Mouse (Mus musculus) stomach, postnatal 0 days (tissue): ENCODE results near the gene Dnah2.

ENCODE experiments used
- CTCF ChIP-seq: IDR thresholded peaks from 2 replicates; pipeline ENCODE4 v1.5.1; 2016; ENCODE audit warnings: antibody characterized with exemption, low read depth, mild to moderate bottlenecking, moderate library complexity
- EP300 ChIP-seq: optimal IDR thresholded peaks from 2 replicates; pipeline ENCODE3; 2016; ENCODE audit warnings: antibody characterized with exemption

DNA sequence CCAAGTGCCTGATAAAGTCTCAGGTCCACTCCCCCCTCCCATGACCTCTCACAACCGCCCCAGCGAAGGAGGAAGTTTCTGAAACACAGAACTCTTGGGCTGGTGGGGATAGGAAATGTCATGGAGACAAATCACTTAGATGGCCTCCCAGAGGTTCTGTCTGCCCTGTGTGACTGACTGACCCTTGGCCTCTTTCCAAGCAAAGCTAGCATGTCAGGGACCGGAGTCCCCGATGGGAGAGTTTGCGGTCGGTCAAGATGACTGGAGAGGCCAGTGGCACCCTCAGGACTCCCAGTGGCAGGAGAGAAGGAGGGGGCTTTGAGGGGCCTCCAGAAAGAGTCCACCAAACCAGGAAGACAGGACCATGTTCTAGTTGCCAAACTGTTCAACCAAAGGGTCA, 9.8 kb upstream of the Dnah2 start:
- TF ChIP-seq CTCF (no peak), EP300 (no peak)
